Mouse (Mus musculus) T-helper 17 cell (primary cell): Measurements from ENCODE around the gene Amy1.
"Not testable (repeated sequence)": the region's sequence is repeated elsewhere in the genome, so short reads cannot be mapped to it uniquely, and the experiment has no call there.

Experiments
- in situ Hi-C, 2 experiments: fragments of 300-600 bp; cut with MboI, MseI; formaldehyde crosslinking; loops; 1 replicate in 1 of 2; 2 replicates in 1 of 2; pipeline ENCODE4 v1.15.1; 2025; ENCODE audit warnings: high pct_unique_total_duplicates in 2 of 2

Amy1 gene

DNA sequence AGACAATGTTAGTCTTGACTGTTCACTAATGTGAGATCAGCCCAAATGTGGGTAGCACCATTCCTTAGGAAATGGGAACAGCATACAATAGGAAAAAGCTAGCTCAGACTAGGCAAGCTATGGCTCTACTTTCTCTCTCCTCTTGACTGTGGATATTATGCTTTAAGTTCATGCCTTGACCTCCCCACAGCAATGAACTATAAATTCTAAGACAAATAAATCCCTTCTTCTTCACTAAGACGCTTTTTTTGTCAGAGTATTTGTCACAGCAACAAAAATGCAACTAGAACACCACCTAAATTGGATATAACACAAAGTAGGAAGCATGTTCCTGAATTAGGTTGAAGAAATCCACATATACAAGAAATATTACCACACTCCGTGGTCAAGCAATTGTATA, at the start of gene Amy1:
Amy1 (minus strand) TSS at position 101 of the 400 bp plus-strand sequence.
- in situ Hi-C loops = no loop called here

DNA sequence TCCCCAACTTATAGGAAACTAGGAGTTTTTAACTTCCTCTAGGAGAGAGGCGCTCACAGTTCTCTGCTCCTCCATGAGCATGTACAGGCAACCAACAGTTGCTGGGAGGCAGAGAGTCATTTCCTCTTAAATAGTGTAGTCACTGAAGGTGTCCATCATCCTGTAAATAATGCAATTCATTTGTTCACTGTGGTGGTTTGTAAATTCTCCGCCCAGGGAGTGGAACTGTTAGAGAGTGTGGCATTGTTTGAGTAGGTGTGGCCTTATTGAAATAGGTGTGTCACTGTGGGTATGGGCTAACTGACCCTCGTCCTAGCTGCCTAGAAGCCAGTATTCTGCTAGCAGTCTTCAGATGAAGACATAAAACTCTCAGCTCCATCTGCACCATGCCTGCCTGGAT, 47.8 kb upstream of the Amy1 start:
- in situ Hi-C loops = no loop called here

DNA sequence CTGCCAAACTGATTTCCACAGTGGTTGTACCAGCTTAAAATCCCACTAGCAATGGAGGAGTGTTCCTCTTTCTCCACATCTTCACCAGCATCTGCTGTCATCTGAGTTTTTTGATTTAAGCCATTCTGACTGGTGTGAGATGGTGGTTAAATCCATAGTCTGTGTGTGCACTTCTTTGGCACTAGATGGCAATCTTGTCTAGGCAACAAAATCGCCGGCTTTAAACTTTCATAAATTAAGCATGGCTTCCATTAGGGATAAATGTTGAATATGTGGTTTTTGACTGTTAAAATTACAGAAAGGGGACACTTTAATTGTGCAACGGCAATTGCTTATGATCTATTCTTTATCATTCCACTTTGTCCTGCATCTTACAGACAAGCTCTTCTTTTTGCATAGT, 44.9 kb upstream of the Amy1 start:
- in situ Hi-C loops = not testable (repeated sequence)

DNA sequence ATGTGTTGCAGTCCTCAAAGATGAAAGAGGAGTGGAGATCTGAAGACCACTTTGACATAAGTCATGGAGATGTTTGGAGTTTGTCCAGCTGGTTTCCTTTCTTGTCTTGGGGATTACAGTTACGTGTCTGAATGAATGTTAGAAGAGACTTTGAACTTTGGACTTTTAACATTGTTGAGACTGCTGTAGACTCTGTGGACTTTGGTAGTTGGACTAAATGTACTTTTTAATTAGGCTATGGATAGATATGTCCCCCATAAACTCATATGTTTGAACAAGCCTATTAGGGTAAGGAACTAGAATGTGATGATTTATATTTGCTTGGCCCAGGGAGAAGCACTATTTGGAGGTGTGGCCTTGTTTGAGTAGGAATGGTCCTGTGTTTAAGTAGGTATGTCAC, 33.0 kb upstream of the Amy1 start:
- in situ Hi-C loops = loop anchor here in 1 of 2 experiments (25.0 kb wide), 1 partner anchor 1998 kb away; no protein-coding TSS in a partner anchor

DNA sequence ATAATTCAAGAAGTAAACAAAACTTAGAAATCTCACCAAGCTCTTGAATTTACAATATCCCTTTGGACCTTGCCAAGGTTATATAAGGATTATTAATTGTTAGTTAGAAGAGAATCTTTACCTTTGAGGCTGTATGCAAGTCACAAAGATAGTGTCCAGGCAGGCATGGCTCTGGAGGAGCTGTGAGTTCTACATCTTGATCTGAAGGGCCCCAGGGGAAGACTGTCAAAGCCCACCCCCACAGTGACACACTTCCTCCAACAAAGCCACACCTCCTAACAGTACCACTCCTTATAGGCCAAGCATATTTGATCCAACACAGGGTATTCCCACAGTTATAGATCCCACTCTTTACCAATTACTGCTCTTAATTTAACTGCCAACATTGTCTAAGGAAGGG, 27.7 kb upstream of the Amy1 start:
- in situ Hi-C loops = loop anchor here in 1 of 2 experiments (25.0 kb wide), 1 partner anchor 2003 kb away; no protein-coding TSS in a partner anchor

DNA sequence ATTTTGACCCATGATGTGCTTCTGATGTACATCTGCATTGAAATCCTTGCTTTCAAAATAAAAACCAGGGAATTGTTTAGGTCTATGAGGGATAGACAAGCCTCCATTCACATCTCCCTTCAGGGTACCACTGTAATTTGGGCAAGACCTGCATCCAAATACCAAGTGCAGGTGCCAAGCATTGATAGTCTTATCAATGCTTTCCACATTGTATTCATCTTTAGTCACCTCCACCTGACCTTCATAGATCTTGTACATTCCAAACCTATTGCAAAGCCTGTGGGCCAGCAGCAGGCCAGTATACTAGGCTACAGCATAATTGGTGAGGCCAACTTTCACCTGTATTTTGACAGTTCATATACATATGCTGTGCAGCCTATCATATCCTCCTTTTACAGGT, 25.1 kb upstream of the Amy1 start:
- in situ Hi-C loops = loop anchor here in 1 of 2 experiments (25.0 kb wide), 1 partner anchor 2006 kb away; no protein-coding TSS in a partner anchor

DNA sequence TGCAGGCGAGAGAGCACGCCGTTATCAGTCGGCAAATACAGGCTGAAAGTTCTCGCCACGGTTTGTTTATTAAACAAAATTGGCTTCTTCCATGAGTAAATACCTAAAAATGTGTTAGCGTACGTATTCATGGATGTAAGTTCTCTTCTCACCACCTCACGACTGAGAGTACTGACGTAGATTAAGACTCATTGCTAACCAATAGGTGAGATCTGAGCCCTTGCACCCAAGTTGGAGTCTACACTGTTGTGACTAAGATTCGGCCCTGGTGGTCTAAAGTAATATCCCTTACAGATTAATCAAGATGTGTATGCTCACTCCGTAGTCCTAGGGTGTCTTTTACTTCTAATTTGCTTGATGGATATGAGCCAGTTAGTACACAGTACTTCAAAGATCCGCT, 24.1 kb upstream of the Amy1 start:
- in situ Hi-C loops = loop anchor here in 1 of 2 experiments (25.0 kb wide), 1 partner anchor 2007 kb away; no protein-coding TSS in a partner anchor

DNA sequence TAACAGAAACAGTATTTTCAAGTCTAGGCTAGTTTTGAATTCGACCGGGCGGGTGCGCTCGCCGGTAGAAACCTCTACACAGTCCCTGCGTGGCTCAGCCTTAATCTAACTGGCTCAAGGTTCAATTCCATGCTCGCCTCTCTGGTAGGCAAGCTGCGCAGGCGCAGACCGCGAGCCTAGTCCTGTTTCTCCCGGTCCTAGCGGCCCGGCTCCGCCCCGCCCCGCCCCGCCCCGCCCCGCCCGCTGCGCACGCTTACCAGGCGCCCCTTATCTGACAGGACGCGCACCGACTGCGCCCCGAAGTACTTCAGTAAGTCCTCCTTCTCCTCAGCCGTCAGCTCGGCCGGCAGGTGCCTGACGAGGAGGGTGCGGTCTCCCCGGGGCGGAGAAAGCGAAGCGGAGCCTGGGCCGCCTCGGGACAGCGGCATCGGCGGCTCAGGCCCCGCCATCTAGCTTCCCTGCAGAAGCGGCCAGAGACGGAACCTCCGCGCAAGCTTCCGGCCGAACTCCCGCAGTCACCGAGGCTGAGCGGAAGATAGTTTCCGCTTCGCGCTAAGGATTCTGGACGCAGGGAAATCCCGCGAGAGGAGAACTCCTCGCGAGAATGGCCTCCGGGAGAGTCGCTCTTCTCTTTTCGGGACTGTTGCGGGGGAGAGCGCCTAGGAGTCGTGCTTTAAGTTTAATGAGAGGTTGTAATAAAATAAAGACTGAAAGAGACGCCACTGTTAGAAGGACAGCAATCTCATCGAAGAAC, 23.3 kb upstream of the Amy1 start, which contains the start of gene Rnpc3:
Rnpc3 (minus strand) TSS at position 544 of the 754 bp plus-strand sequence.
- in situ Hi-C loops = loop anchor here in 1 of 2 experiments (25.0 kb wide), 1 partner anchor 2008 kb away; no protein-coding TSS in a partner anchor

DNA sequence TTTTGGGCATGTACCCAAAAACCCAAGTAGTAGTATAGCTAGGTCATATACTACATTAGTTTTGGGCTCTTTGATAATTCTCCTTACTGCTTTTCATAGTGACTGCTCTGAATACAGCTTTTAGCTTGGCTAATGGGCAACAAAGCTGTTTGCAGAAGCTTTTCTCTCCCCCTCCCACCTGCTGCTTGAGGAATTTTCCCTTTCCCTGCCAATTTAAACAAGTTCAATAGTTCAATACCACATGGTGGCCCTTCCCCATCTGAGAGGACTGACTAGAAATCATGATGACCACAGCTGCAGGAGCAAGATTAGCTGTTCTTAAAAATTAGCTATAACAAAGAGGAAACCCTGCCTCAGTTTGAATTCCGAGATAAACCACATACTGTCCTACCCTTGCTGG, 15.7 kb downstream of the Amy1 start:
- in situ Hi-C loops = loop anchor here in 1 of 2 experiments (10.0 kb wide), 1 partner anchor 1284 kb away; no protein-coding TSS in a partner anchor

DNA sequence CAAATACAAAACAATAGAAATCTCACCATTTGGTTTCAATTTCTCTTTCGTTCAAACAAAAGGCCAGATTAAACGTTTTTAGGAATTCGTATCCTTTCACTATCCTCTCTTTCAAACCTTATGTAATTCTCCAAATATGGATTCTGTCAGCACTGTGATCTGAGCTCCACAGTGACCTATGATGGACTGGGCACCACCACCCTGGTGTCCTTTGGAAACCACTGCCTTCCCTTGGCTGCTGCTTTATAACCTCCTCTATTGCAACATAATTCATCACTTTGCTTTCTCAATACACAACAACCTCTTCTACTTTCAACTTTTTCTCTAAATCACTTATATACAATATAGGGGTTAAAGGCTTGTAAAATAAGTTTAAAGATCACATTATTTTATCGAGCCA, 31.9 kb downstream of the Amy1 start:
- in situ Hi-C loops = loop anchor here (10.0 kb wide), 2 partner anchors 850 to 1610 kb away; no protein-coding TSS in a partner anchor

DNA sequence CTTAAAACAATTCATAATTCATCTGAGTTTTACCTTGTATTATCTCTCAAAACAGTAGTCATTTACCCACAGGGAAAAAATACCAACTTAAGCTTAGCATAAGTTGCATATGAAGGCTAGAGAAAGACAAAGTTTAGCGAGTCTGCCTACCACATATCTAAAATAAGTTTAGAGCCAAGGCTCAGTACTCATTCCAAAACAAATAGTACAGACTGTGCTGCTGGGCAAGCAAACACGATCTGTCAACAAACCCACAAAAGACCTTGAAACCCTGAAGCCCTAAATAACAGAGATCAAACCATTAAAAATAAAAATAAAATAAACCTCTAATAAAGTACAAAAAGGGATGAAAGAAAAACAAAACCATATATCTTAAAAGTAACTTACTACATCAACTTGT, 32.4 kb downstream of the Amy1 start:
- in situ Hi-C loops = loop anchor here (10.0 kb wide), 2 partner anchors 849 to 1609 kb away; no protein-coding TSS in a partner anchor

DNA sequence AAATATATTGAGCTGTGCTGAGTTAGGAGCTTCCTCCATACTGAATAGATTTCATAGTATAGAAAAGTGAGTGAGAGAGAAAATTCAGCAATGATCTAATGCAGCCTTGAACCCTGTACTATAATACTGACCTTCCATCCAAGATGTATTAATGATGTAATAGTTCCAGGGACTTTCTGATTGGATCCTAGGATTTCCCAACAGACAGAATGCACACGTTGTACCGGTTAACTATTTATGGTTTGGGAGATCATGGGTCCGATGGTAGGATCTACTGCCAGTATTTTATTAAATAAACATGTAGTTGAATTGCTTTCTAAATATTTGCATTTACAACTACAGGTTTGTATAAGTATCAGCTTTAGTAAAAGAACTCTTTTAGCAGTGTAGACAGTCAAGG, 34.3 kb downstream of the Amy1 start:
- in situ Hi-C loops = loop anchor here (10.0 kb wide), 2 partner anchors 847 to 1607 kb away; no protein-coding TSS in a partner anchor

DNA sequence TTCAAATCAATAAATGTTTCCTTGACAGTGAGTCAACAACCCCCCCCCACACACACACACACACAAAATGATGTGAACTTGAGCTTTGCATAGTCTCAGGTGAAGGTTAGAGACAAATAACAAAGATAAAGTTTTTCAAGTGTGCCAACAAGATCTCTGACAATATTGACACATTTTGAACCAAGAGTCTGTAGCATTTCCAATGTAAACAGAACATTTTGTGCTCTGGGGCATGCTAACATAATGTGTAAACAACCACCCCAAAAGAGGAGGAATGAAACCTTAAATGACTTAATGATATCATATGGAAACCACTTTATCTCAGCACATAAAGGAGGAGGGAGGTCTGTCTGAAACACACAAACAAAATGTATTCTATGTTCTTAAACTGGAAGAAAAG, 66.8 kb downstream of the Amy1 start:
- in situ Hi-C loops = loop anchor here (10.0 to 25.0 kb wide), 9 partner anchors 165 to 1452 kb away; partner anchors contain the start of gene Amy2a3 (in 1 of the 2)

DNA sequence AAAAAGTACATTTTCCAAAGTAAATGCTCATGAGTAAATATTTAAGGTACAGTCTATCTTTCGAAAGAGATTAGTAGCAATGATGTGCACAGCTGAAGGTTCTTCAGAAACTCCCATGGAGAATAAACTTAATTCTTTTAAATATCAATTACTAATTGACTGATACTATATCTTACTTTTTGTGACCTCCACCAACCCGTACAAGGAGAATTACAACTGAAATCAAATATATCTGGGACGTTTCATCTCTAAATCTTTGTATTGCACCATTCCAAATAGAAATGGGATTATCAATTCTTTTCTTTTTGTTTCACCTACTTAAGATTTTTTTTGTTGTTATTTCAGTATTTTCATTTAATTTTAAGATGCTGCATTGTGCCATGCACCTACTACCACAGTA, 74.2 kb downstream of the Amy1 start, which contains the start of gene Amy2a1:
Amy2a1 (minus strand) TSS at position 101 of the 400 bp plus-strand sequence.
- in situ Hi-C loops = loop anchor here (10.0 to 25.0 kb wide), 8 partner anchors 158 to 1445 kb away; partner anchors contain the start of gene Amy2a3 (in 1 of the 2)
